Mouse (Mus musculus): Measurements from ENCODE around the gene Tirap. TPM values are rescaled to one million over a fixed set of nuclear protein-coding genes. Genes with fewer than 3 reads are reported as not detected.
"Not testable (repeated sequence)": the region's sequence is repeated elsewhere in the genome, so short reads cannot be mapped to it uniquely, and the experiment has no call there.

The Tirap gene
- polyA plus RNA-seq, 1 experiment from 2014 or later = 11.9 TPM

DNA sequence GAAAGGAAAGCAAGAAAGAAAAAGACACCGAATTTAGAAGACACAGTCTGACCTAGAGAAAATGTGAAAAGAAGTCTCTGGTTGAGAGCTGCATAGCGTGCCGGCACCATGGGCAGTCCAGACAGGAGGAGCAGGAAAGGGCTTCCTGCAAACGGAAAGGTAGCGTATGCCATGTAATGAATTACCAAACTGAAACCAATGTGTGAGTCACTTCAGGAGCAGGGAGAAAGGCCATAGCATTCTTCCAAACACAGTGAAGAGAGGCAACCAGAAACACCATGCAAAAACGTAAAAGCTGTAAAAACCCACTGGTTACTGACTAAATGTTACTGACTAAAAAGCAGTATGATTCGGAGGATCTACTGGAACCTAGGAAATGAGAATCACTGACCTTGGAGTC lies 38.4 kb downstream of the Tirap start:
- Histone ChIP-seq H3K9me3 (no peaks in the 10 kb centered on the region), H3K4me3 (replicated peaks) (no peak overlapping the region), H3K4me1 (peaks cover 5% of the 10 kb centered on the region), H3K27me3 (no peaks in the 10 kb centered on the region; the same call in 1 of the 2 replicates), H3K9ac (no peak overlapping the region), H3K27ac (no peak overlapping the region), H3K36me3 (replicated peaks) (no peaks in the 10 kb centered on the region; the same call in 1 of the 2 replicates), H3K4me2 (no peak overlapping the region)
- 91% methylated on average over 7 of the region's 7 CpGs for WGBS
- no peak for ATAC-seq (ENCODE audit: low FRiP score)

DNA sequence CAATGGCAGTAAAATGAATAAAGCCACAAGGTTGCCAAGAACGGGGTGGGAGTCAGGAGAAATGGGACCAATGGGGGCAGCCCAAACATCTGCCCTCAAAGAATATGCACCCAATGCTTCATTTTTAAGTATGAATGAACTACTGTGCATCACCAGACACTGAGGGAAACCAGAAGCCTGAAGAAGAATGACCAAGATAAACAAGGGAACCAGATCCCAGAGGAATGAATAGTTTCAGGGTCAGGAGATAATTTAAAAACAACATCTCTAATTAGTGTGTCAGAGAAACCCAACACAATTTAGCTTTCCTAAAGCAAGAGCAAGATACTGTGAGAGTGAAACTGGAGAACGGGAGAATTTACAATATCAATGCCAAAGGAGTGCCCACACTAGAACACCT lies 39.4 kb downstream of the Tirap start:
- Histone ChIP-seq H3K9ac (no peak overlapping the region), H3K36me3 (replicated peaks) (no peaks in the 10 kb centered on the region; the same call in 1 of the 2 replicates), H3K4me3 (replicated peaks) (no peak overlapping the region), H3K4me2 (no peak overlapping the region), H3K4me1 (no peaks in the 10 kb centered on the region), H3K27me3 (no peaks in the 10 kb centered on the region; the same call in 1 of the 2 replicates), H3K27ac (no peak overlapping the region), H3K9me3 (no peaks in the 10 kb centered on the region)
- no peak for ATAC-seq (ENCODE audit: low FRiP score)
- 58% methylated on average over 2 of the region's 2 CpGs for WGBS

GRCm38 (mm10) chr9:35158477-35158876 lies 41.6 kb downstream of the Tirap start:
- ATAC-seq (ENCODE audit: low FRiP score) = no peak
- Histone ChIP-seq H3K27me3 (no peaks in the 10 kb centered on the region), H3K36me3 (replicated peaks) (no peaks in the 10 kb centered on the region; the same call in 1 of the 2 replicates), H3K4me2 (no peak overlapping the region), H3K4me3 (replicated peaks) (no peak overlapping the region), H3K27ac (no peak overlapping the region), H3K4me1 (no peaks in the 10 kb centered on the region), H3K9ac (no peak overlapping the region), H3K9me3 (no peaks in the 10 kb centered on the region)
- WGBS = 83% methylated on average over 3 of the region's 3 CpGs

GRCm38 (mm10) chr9:35156862-35157261 lies 43.2 kb downstream of the Tirap start:
- Histone ChIP-seq H3K9me3 (no peaks in the 10 kb centered on the region), H3K4me2 (no peak overlapping the region), H3K27me3 (no peaks in the 10 kb centered on the region), H3K4me3 (replicated peaks) (no peak overlapping the region), H3K27ac (no peak overlapping the region), H3K36me3 (replicated peaks) (no peaks in the 10 kb centered on the region), H3K4me1 (no peaks in the 10 kb centered on the region), H3K9ac (no peak overlapping the region)
- WGBS = 91% methylated on average over 4 of the region's 4 CpGs
- ATAC-seq (ENCODE audit: low FRiP score) = no peak

- no peak overlapping the region for H3K9ac ChIP-seq
- 94% methylated on average over 5 of the region's 5 CpGs for WGBS
- no peak for ATAC-seq (ENCODE audit: low FRiP score)
- H3K36me3 ChIP-seq (replicated peaks) = no peaks in the 10 kb centered on the region
- no peak overlapping the region for H3K4me3 ChIP-seq (replicated peaks)
- H3K4me2 ChIP-seq = no peak overlapping the region
- H3K4me1 ChIP-seq = no peaks in the 10 kb centered on the region
- H3K27me3 ChIP-seq = no peaks in the 10 kb centered on the region
- H3K27ac ChIP-seq = no peak overlapping the region
- H3K9me3 ChIP-seq = no peaks in the 10 kb centered on the region
These were observed 43.9 kb downstream of the Tirap start for GRCm38 (mm10) chr9:35156002-35156710.

DNA sequence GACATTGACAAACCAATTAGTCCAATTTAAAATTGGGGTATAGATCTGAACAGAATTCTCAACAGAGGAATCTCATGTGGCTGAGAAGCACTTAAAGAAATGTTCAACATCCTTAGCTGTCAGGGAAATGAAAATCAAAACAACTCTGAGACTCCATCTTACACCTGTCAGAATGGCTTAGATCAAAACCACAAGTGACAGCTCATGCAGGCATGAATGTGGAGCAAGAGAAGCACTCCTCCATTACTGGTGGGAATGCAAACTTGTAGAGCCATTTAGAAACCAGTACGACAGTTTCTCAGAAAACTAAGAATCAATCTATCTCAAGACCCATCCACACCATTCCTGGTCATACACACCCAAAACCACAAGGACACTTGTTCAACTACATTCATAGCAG lies 47.2 kb downstream of the Tirap start:
- no peak overlapping the region for H3K27ac ChIP-seq
- H3K4me2 ChIP-seq = no peak overlapping the region
- H3K4me1 ChIP-seq = no peaks in the 10 kb centered on the region
- no peak overlapping the region for H3K4me3 ChIP-seq (replicated peaks)
- H3K9me3 ChIP-seq = no peaks in the 10 kb centered on the region
- ATAC-seq (ENCODE audit: low FRiP score) = no peak
- 94% methylated on average over 1 of the region's 1 CpGs for WGBS
- H3K36me3 ChIP-seq (replicated peaks) = no peaks in the 10 kb centered on the region
- H3K27me3 ChIP-seq = no peaks in the 10 kb centered on the region
- H3K9ac ChIP-seq = no peak overlapping the region

DNA sequence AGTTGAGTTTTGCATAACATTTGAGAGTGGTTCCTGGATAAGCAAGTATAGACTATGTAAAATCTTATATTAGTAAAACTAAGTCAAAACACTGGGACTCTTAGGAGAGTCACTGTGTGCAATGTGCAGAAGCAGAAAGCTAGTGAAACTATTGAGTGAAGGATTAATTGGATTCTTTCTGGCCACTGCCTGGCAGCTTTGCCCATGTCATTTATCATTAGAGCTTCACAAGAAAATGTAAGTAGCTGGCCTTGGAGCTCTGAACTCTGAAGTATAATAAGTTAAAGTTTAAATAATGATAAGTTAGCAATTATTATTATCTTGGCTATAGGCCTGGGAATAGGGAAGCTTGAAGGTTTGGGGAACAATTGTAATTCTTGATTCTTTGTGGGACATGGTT lies 51.3 kb downstream of the Tirap start:
- H3K36me3 ChIP-seq (replicated peaks); H3K4me3 ChIP-seq (replicated peaks); H3K9me3 ChIP-seq; ATAC-seq (ENCODE audit: low FRiP score); H3K27ac ChIP-seq; H3K27me3 ChIP-seq; H3K9ac ChIP-seq; H3K4me2 ChIP-seq; H3K4me1 ChIP-seq: not testable (repeated sequence)

DNA sequence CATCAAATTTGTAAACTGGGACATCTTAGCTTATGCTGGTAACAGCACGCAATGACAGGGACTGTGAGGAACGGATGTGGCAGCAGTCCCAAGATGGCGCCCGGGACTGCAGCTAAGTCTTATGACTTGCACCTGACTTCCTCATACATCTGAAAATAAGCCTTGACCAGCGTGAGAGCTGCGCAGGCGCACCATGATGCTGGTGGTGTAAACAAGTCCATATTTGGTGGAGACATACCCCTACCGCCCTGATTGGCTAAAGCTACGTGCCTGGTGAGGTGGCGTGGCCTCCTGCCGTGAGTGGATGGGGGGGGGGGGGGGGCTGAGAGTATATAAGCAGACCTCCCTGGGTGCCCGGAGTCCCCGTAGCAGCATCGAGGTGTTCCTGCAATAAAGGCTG lies 52.8 kb downstream of the Tirap start:
- not testable (repeated sequence) for H3K36me3 ChIP-seq (replicated peaks); H3K4me3 ChIP-seq (replicated peaks); ATAC-seq (ENCODE audit: low FRiP score); H3K9ac ChIP-seq; H3K9me3 ChIP-seq; H3K4me1 ChIP-seq; H3K27me3 ChIP-seq; H3K4me2 ChIP-seq; H3K27ac ChIP-seq
- WGBS = 97% methylated on average over 14 of the region's 14 CpGs

- Histone ChIP-seq H3K4me1 (no peaks in the 10 kb centered on the region), H3K27ac (no peak overlapping the region), H3K27me3 (no peaks in the 10 kb centered on the region), H3K36me3 (replicated peaks) (no peaks in the 10 kb centered on the region), H3K4me3 (replicated peaks) (no peak overlapping the region), H3K4me2 (no peak overlapping the region), H3K9ac (no peak overlapping the region), H3K9me3 (no peaks in the 10 kb centered on the region)
- 92% methylated on average over 1 of the region's 1 CpGs for WGBS
- ATAC-seq (ENCODE audit: low FRiP score) = no peak
These were observed 54.3 kb downstream of the Tirap start for GRCm38 (mm10) chr9:35145829-35146228.

- no peak overlapping the region for H3K27ac ChIP-seq
- no peaks in the 10 kb centered on the region for H3K27me3 ChIP-seq
- H3K4me1 ChIP-seq = no peaks in the 10 kb centered on the region
- H3K36me3 ChIP-seq (replicated peaks) = no peaks in the 10 kb centered on the region
- 0 out of 2 replicates have a peak, but pooled peaks have one; percentile 36 for ATAC-seq (ENCODE audit: low FRiP score)
- H3K9ac ChIP-seq = no peak overlapping the region
- H3K4me2 ChIP-seq = no peak overlapping the region
- no peak overlapping the region for H3K4me3 ChIP-seq (replicated peaks)
- no peaks in the 10 kb centered on the region for H3K9me3 ChIP-seq
- 88% methylated on average over 9 of the region's 9 CpGs for WGBS
These were observed 55.0 kb downstream of the Tirap start for GRCm38 (mm10) chr9:35145118-35145517.

- Histone ChIP-seq H3K9ac (no peak overlapping the region), H3K27ac (no peak overlapping the region), H3K4me1 (no peaks in the 10 kb centered on the region), H3K27me3 (no peaks in the 10 kb centered on the region), H3K36me3 (replicated peaks) (no peaks in the 10 kb centered on the region), H3K4me3 (replicated peaks) (no peak overlapping the region), H3K9me3 (no peaks in the 10 kb centered on the region), H3K4me2 (no peak overlapping the region)
- no peak for ATAC-seq (ENCODE audit: low FRiP score)
- WGBS = 82% methylated on average over 2 of the region's 2 CpGs
These were observed 57.9 kb downstream of the Tirap start for GRCm38 (mm10) chr9:35142221-35142620.

DNA sequence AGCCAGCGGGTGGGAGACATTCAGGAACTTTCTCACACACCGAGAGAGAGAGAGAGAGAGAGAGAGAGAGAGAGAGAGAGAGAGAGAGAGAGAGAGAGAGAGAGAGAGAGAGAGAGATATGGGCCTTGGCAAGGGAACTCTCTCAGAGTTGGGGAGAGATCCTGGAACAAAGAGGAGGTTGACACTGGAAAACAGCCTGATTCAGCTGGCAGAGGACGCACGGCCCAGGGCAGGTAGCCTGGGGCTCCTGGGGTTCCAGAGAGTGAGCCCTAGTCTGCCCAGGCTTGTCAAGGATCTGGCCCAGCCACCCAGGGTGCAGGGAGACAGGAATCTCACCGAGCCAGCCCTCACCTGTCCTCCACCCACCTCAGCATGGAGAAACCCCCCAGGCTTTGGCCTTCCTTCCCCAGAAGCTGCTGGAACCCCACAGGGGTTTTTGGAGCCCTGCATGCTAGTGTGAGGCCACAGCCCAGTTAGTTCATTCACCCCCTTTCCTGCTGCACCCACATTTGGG lies 60.8 kb downstream of the Tirap start:
- 79% methylated on average over 4 of the region's 5 CpGs for WGBS
- no peaks in the 10 kb centered on the region for H3K9me3 ChIP-seq
- no peak overlapping the region for H3K4me3 ChIP-seq (replicated peaks)
- no peaks in the 10 kb centered on the region for H3K27me3 ChIP-seq
- H3K9ac ChIP-seq = no peak overlapping the region
- no peak overlapping the region for H3K4me2 ChIP-seq
- no peak overlapping the region for H3K27ac ChIP-seq
- H3K4me1 ChIP-seq = no peaks in the 10 kb centered on the region
- ATAC-seq (ENCODE audit: low FRiP score) = no peak
- 0 out of 2 replicates have a peak, but pooled peaks cover 2% of the 10 kb centered on the region for H3K36me3 ChIP-seq (replicated peaks)

- no peak for ATAC-seq (ENCODE audit: low FRiP score)
- Histone ChIP-seq H3K27me3 (no peaks in the 10 kb centered on the region), H3K36me3 (replicated peaks) (0 out of 2 replicates have a peak, but pooled peaks cover 5% of the 10 kb centered on the region), H3K9ac (no peak overlapping the region), H3K4me2 (no peak overlapping the region), H3K4me3 (replicated peaks) (no peak overlapping the region), H3K4me1 (no peaks in the 10 kb centered on the region), H3K27ac (no peak overlapping the region), H3K9me3 (no peaks in the 10 kb centered on the region)
- 75% methylated on average over 7 of the region's 7 CpGs for WGBS
These were observed 62.1 kb downstream of the Tirap start for GRCm38 (mm10) chr9:35138029-35138428.

All from forebrain, embryonic 12.5 days (tissue).